Mouse (Mus musculus) midbrain, embryonic 14.5 days (tissue): ENCODE results near the gene Veph1. TPM values are rescaled to one million over a fixed set of nuclear protein-coding genes. Genes with fewer than 3 reads are reported as not detected.
A peak's percentile ranks its signal among the peaks of the same experiment; 100 is the strongest.
"Not testable (repeated sequence)": the region's sequence is repeated elsewhere in the genome, so short reads cannot be mapped to it uniquely, and the experiment has no call there.

Experiments used
- ATAC-seq: fragments of 200-750 bp; cut with Nextera tagmentation; 2 replicates; pipeline ENCODE4 v1.8.0; 2017; ENCODE audit warnings: moderate number of reproducible peaks, moderate library complexity; ENCODE audit not compliant: low FRiP score, low TSS enrichment
- DNase-seq: peaks from one replicate; pipeline ENCODE4 v3.0.0-alpha.2; 2015
- H3K27ac ChIP-seq: fragments of 300-500 bp; sonication (generic); replicated peaks from 2 replicates; pipeline ENCODE4 v1.5.1; 2014; ENCODE audit warnings: mild to moderate bottlenecking, low read depth, low read length, moderate library complexity
- H3K27me3 ChIP-seq: fragments of 300-500 bp; sonication (generic); 2 replicates; pipeline ENCODE4 v1.6.1; 2014; ENCODE audit warnings: low read length, control low read depth, mixed read lengths; ENCODE audit not compliant: control insufficient read depth, insufficient read depth
- H3K36me3 ChIP-seq: fragments of 300-500 bp; sonication (generic); 2 replicates; pipeline ENCODE4 v1.6.1; 2014; ENCODE audit warnings: low read length, control low read depth; ENCODE audit not compliant: control insufficient read depth, insufficient read depth
- H3K4me1 ChIP-seq: fragments of 300-500 bp; sonication (generic); 2 replicates; pipeline ENCODE4 v1.6.1; 2014; ENCODE audit warnings: mild to moderate bottlenecking, antibody characterized with exemption, low read length, control low read depth; ENCODE audit not compliant: control insufficient read depth, insufficient read depth
- H3K4me2 ChIP-seq: fragments of 300-500 bp; sonication (generic); 2 replicates; pipeline ENCODE4 v1.6.1; 2014; ENCODE audit warnings: mild to moderate bottlenecking, low read length, moderate library complexity
- H3K4me3 ChIP-seq: fragments of 300-500 bp; sonication (generic); replicated peaks from 2 replicates; pipeline ENCODE4 v1.5.1; 2014; ENCODE audit warnings: low read depth, low read length
- H3K9ac ChIP-seq: fragments of 300-500 bp; sonication (generic); replicated peaks from 2 replicates; pipeline ENCODE4 v1.6.1; 2014; ENCODE audit warnings: mild to moderate bottlenecking, low read length, moderate library complexity
- H3K9me3 ChIP-seq: fragments of 300-500 bp; sonication (generic); 2 replicates; pipeline ENCODE4 v1.6.1; 2016; ENCODE audit warnings: low read length, control low read depth, mixed read lengths; ENCODE audit not compliant: control insufficient read depth
- WGBS: fragments of 180-500 bp; shearing (Covaris S2); extraction: QIAGEN DNeasy Blood & Tissue Kit; methylation state at CpG from one replicate; pipeline ENCODE4 v1.1.7; 2014; 5-methylcytosine and 5-hydroxymethylcytosine counted together
- polyA plus RNA-seq: library from polyadenylated mRNA; unstranded; fragments of >200 nt; fragmentation: Nextera tagmentation; extraction: Ambion mirVana; gene quantifications from 2 replicates; pipeline ENCODE4 v1.2.1, GENCODE M21; 2014

The Veph1 gene
- polyA plus RNA-seq, 1 experiment from 2014 or later, result 10.6 TPM

DNA sequence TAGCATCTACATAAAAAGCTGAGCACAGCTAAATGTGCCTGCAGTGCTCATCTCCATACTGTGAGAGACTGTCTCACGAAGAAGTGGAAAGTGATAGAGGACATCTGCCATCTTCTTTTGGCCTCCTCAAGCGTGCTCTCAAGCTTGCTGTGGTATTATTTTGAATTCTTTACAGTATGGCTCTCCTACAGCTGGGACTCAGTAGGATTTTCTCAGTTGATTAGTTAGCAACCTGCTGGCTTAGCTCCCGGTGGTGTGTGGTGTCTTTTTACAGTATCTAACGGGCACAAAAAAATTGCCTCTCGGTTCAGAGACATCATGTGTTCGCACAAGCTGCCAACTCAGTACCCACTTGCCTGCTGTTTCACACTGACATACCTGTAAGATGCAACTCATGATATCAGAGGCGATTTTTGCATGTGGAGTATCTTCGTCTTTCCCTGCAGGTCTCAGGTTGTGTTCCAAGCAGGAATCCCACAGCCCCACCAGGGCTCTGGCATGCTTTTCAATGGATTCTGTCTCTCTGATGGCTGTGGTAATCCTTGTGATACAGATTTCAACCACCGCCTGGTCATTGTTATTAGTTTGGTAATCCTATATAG lies 42.0 kb downstream of the Veph1 start:
- Histone ChIP-seq H3K9ac (no peak overlapping the region), H3K4me3 (no peak overlapping the region), H3K4me1 (no peaks in the 10 kb centered on the region), H3K27ac (no peak overlapping the region), H3K36me3 (no peaks in the 10 kb centered on the region), H3K27me3 (no peaks in the 10 kb centered on the region), H3K9me3 (no peaks in the 10 kb centered on the region), H3K4me2 (no peak overlapping the region)
- no peak for ATAC-seq
- WGBS, result 80% methylated on average over 9 of the region's 9 CpGs
- DNase-seq, result no peak

DNA sequence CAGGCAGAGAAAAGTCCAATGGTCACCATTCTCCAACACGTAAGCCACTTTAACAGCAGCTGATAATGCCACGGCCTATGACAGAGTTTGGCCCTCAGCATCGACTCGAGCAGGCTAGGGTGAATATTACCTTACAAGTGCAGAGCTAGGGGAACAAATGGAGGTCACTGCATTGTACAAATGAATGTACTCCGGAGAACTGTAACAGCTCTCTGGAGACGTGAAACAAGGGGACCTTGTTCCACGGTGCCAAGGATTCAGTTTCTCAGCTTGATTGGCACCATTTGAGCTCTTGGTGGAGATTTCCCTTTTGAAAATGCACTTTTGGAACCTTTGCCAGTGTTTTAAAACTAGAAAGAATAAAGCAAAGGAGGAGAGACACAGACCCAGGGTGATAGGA lies 44.8 kb downstream of the Veph1 start:
- H3K4me1 ChIP-seq, result no peaks in the 10 kb centered on the region
- no peak overlapping the region for H3K9ac ChIP-seq
- ATAC-seq (no peak), DNase-seq (no peak)
- H3K4me3 ChIP-seq, result no peak overlapping the region
- no peaks in the 10 kb centered on the region for H3K9me3 ChIP-seq
- no peak overlapping the region for H3K4me2 ChIP-seq
- WGBS, result 79% methylated on average over 7 of the region's 7 CpGs
- no peak overlapping the region for H3K27ac ChIP-seq
- H3K36me3 ChIP-seq, result no peaks in the 10 kb centered on the region
- H3K27me3 ChIP-seq, result no peaks in the 10 kb centered on the region

DNA sequence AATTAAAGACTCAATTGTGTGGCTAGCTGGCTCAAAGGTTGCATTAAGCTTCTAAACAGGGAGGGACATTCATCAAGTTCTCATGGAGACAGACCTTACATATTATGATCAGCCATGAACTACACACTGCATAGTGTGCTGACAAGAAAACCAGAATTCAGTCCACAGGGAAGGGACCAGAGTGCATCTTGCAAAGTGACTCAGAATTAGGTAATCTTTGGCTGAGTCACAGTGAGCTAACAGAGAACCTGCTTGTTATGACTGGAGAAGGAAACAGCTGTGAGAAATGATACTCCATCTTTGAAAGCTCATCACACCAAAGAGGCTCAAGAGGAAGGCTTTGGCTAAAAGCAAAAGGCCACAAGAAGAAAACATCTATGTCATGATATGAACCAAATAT lies 56.2 kb downstream of the Veph1 start:
- ATAC-seq, result no peak
- Histone ChIP-seq H3K4me2 (no peak overlapping the region), H3K27ac (no peak overlapping the region)

DNA sequence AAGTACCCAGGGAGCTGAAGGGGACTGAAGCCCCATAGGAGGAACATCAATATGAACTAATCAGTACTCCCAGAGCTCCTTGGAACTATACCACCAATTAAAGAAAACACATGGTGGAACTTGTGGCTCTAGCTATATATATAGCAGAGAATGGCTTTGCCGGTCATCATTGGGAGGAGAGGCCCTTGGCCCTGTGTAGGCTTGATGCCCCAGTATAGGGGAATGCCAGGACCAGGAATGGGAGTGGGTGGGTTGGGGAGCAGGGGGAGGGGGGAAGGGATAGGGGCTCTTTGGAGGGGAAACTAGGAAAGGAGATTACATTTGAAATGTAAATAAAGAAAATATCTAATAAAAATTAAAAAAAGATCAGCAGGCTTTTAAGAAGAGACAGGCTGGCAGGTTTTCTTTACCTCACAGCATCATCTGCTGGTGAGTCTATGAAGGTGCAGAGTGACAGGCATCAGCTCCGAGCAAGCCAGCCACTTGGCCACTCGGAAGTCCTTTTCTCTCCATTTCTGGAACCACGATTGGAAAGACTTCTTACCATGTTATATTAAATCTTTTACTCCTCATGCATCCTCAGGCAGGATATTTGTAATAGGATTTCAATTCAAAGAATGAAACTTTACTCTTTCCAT lies 60.3 kb downstream of the Veph1 start:
- H3K27me3 ChIP-seq, H3K9me3 ChIP-seq, ATAC-seq, H3K4me2 ChIP-seq, H3K9ac ChIP-seq, H3K36me3 ChIP-seq, H3K27ac ChIP-seq, H3K4me1 ChIP-seq, H3K4me3 ChIP-seq: not testable (repeated sequence)
- WGBS, result 47% methylated on average over 4 of the region's 4 CpGs
- DNase-seq, result peak; percentile 74

More for the DNA sequence above, 56.2 kb downstream of the Veph1 start:
- Histone ChIP-seq H3K9ac (no peak overlapping the region), H3K9me3 (no peaks in the 10 kb centered on the region), H3K4me1 (no peaks in the 10 kb centered on the region), H3K4me3 (no peak overlapping the region), H3K27me3 (no peaks in the 10 kb centered on the region), H3K36me3 (no peaks in the 10 kb centered on the region)
- DNase-seq, result no peak

DNA sequence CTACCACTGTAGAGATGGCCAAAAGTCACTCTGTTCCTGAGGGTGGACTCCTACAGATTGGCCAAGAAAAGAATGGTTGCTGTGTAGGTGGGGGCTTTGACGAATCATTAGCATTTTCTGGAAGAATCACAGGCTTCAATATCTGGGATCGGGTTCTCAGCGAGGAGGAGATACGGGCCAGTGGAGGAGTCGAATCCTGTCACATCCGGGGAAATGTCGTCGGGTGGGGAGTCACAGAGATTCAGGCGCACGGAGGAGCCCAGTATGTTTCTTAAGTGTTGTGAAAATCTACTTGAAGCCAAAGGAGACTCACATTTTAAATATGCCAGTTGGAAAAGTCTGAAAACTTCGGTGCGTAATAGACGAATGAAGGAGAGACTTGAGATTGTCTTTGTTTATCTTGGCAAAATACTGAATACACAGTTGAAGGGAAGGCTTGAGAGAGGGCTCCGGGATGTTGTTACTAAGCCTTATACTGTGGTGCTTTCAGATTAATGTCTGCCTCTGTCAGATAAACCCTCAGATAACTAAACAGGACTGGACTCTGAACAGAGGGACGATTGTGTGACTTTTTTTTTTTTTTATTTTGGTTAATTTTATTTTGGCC lies 71.6 kb downstream of the Veph1 start:
- Histone ChIP-seq H3K9ac (no peak overlapping the region), H3K4me2 (no peak overlapping the region), H3K36me3 (no peaks in the 10 kb centered on the region), H3K4me1 (0 out of 2 replicates have a peak, but pooled peaks cover 8% of the 10 kb centered on the region), H3K4me3 (no peak overlapping the region), H3K9me3 (no peaks in the 10 kb centered on the region), H3K27me3 (peaks cover 13% of the 10 kb centered on the region), H3K27ac (no peak overlapping the region)
- 84% methylated on average over 15 of the region's 15 CpGs for WGBS
- DNase-seq (no peak), ATAC-seq (no peak)

DNA sequence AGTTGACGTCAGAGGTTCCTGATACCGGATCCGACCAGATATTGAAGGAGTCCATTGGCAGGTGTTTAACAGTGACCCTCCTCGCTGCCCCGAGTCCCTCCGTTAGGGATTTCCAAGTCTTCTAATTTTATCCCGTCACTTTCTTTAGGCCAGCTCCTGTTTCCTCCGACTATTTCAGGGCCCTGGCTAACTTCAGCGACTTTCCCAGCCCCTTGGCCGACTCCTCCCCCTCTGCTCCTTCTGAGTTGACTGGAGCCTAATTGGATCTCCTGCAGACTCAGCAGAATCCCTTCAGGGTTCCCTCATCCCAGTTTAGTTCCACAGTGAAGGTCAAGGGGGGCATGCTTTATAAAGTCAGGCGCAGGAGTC lies 75.4 kb downstream of the Veph1 start:
- H3K9me3 ChIP-seq, result no peaks in the 10 kb centered on the region
- no peaks in the 10 kb centered on the region for H3K36me3 ChIP-seq
- ATAC-seq, result peak; percentile 43
- H3K4me2 ChIP-seq, result peak overlapping the region; percentile 95
- WGBS, result 3% methylated on average over 11 of the region's 11 CpGs
- H3K4me1 ChIP-seq, result peaks cover 12% of the 10 kb centered on the region; the same call in 1 of the 2 replicates
- peak overlapping the region; percentile 58 for H3K4me3 ChIP-seq
- H3K9ac ChIP-seq, result peak overlapping the region; percentile 57
- peaks cover 13% of the 10 kb centered on the region for H3K27me3 ChIP-seq
- peak; percentile 42 for DNase-seq
- H3K27ac ChIP-seq, result no peak overlapping the region

DNA sequence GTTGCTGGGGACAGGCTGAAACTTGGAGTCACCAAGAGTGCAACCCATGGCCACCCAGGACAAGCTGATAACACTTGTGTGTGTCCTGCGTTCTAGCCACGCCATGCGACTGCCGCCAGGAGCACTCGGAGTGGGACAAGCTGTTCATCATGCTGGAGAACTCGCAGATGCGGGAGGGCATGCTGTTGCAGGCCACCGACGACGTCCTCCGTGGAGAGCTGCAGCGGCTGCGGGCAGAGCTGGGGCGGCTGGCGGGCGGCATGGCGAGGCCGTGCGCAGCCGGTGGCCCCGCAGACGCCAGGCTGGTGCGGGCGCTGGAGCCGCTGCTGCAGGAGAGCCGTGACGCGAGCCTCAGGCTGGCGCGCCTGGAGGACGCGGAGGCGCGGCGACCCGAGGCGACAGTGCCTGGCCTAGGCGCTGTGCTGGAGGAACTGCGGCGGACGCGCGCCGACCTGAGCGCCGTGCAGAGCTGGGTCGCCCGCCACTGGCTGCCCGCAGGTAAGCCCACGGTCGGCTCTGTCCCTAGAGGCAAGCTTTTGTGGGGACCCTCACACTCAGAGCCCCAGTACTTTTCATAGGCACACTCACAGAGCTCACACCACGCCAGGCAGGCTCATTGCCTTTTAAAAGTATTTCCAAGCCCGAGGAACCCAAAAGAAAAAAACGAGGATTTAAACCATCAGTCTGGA lies 75.9 kb downstream of the Veph1 start:
- no peaks in the 10 kb centered on the region for H3K36me3 ChIP-seq
- DNase-seq (peak; percentile 82), ATAC-seq (peak; percentile 83)
- H3K9ac ChIP-seq, result peak overlapping the region; percentile 57
- peak overlapping the region; percentile 37; the same call in 1 of the 2 replicates for H3K27ac ChIP-seq
- H3K4me2 ChIP-seq, result peak overlapping the region; percentile 95
- H3K9me3 ChIP-seq, result no peaks in the 10 kb centered on the region
- H3K4me1 ChIP-seq, result peaks cover 12% of the 10 kb centered on the region; the same call in 1 of the 2 replicates
- H3K4me3 ChIP-seq, result peak overlapping the region; percentile 58
- peaks cover 13% of the 10 kb centered on the region for H3K27me3 ChIP-seq
- WGBS, result under 1% methylated on average over 54 of the region's 54 CpGs

DNA sequence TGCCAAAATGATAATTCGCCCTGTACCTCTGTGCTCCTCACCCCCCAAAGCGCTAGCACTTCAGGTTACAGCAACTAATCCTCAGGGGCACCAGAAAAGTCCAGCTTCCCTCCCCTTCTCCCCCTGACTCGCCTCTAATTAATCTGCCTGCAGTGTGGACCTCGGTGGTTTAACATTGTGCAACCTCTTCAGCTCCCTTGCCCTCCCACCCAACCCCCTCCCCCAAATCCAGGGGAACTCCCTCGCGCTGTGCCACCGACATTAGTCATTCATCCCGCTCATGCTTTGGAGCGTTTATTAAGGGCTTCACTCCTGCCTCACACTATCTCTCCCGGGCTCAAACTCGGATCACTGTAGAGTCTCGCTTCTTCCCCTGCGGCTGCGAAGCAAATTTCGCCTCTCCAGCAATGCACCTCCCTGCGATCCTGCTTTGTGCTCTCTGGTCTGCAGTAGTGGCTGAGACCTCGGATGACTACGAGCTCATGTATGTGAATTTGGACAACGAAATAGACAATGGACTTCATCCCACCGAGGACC lies 76.9 kb downstream of the Veph1 start, which contains the start of gene Ptx3:
Gene Ptx3 (plus strand): TSS at position 256 of the 537 bp plus-strand sequence.
- H3K9ac ChIP-seq, result peak within 1 kb of the TSS; percentile 57
- H3K27me3 ChIP-seq, result peaks cover 13% of the 10 kb centered on the region
- peak within 1 kb of the TSS; percentile 95 for H3K4me2 ChIP-seq
- peak within 1 kb of the TSS; percentile 58 for H3K4me3 ChIP-seq
- DNase-seq (peak; percentile 70), ATAC-seq (peak; percentile 12)
- peaks cover 12% of the 10 kb centered on the region; the same call in 1 of the 2 replicates for H3K4me1 ChIP-seq
- WGBS, result 2% methylated on average over 20 of the region's 20 CpGs
- H3K9me3 ChIP-seq, result no peaks in the 10 kb centered on the region
- no peaks in the 10 kb centered on the region for H3K36me3 ChIP-seq
- peak within 1 kb of the TSS; percentile 41; the same call in 1 of the 2 replicates for H3K27ac ChIP-seq
